ENCODE assay signal across 13 mouse cellular contexts in genomic region chr6:137362216-137362615, GRCm38 (mm10).
A peak's percentile ranks its signal among the peaks of the same experiment; 100 is the strongest.
DNase-seq lines count a peak whose midpoint lies in the region; ATAC-seq and TF ChIP-seq lines count a peak whose summit lies in the region.
"Had no signal": no experiment of that assay in that cellular context is flagged by ENCODE, and none has a peak within 500 bp of the region (broad histone marks: within the 10 kb centered on the region; RNA-seq: fewer than 3 reads in every experiment).

No protein-coding gene starts in this region.

- 28% methylated on average over 8 of the region's 8 CpGs for WGBS in lung, embryonic 14.5 days
- 48% methylated on average over 8 of the region's 8 CpGs for WGBS in lung, adult 2 months
- WGBS in embryonic facial prominence, embryonic 14.5 days = 45% methylated on average over 8 of the region's 8 CpGs
- WGBS in hindbrain, postnatal 0 days = 57% methylated on average over 8 of the region's 8 CpGs
- 49% methylated on average over 8 of the region's 8 CpGs for WGBS in midbrain, embryonic 16.5 days

- no peaks in the 10 kb centered on the region for H3K27me3 ChIP-seq in lung, embryonic 14.5 days (ENCODE audit: insufficient read depth, low read length)
- H3K27me3 ChIP-seq in embryonic facial prominence, embryonic 14.5 days (replicated peaks; ENCODE audit: control insufficient read depth, insufficient read depth, low read length) = no peaks in the 10 kb centered on the region
- H3K27me3 ChIP-seq in hindbrain, postnatal 0 days (ENCODE audit: insufficient read depth, low read length) = no peaks in the 10 kb centered on the region
- no peaks in the 10 kb centered on the region for H3K27me3 ChIP-seq in midbrain, embryonic 16.5 days (ENCODE audit: control insufficient read depth, insufficient read depth, low read depth, low read length)
- H3K27me3 ChIP-seq: embryonic facial prominence, embryonic 12.5 days had no signal

- no peak for TF ChIP-seq CTCF in lung, embryonic 14.5 days (IDR thresholded peaks at IDR 0.05; ENCODE audit: low read depth)
- no peak for TF ChIP-seq CTCF in lung, adult 2 months (IDR thresholded peaks at IDR 0.05; ENCODE audit: insufficient read depth, low read length)
- TF ChIP-seq CTCF in hindbrain, postnatal 0 days (IDR thresholded peaks at IDR 0.05; ENCODE audit: low read depth) = no peak

- H3K4me3 ChIP-seq in lung, embryonic 14.5 days (ENCODE audit: low read depth, low read length) = no peak overlapping the region
- H3K4me3 ChIP-seq in lung, adult 2 months (replicated peaks; ENCODE audit: extremely low read depth, low read depth, low read length) = no peak overlapping the region
- H3K4me3 ChIP-seq in embryonic facial prominence, embryonic 14.5 days (ENCODE audit: low read depth, low read length) = no peak overlapping the region
- no peak overlapping the region for H3K4me3 ChIP-seq in hindbrain, postnatal 0 days (ENCODE audit: low read length)
- no peak overlapping the region for H3K4me3 ChIP-seq in midbrain, embryonic 16.5 days (ENCODE audit: low read depth, low read length)
- H3K4me3 ChIP-seq: embryonic facial prominence, embryonic 12.5 days; heart, embryonic 10.5 days had no signal

- TF ChIP-seq POLR2A in lung, adult 2 months (IDR thresholded peaks at IDR 0.05; ENCODE audit: borderline replicate concordance, extremely low read depth, low read depth, low read length) = no peak

- no peaks in the 10 kb centered on the region for H3K9me3 ChIP-seq in lung, embryonic 14.5 days (ENCODE audit: low read depth, low read length)
- no peaks in the 10 kb centered on the region for H3K9me3 ChIP-seq in embryonic facial prominence, embryonic 14.5 days (ENCODE audit: control insufficient read depth, low read length)
- H3K9me3 ChIP-seq in hindbrain, postnatal 0 days (ENCODE audit: low read length) = no peaks in the 10 kb centered on the region
- H3K9me3 ChIP-seq in midbrain, embryonic 16.5 days (replicated peaks; ENCODE audit: control insufficient read depth, low read length, poor library complexity, severe bottlenecking) = no peaks in the 10 kb centered on the region
- H3K9me3 ChIP-seq: embryonic facial prominence, embryonic 12.5 days; heart, embryonic 10.5 days had no signal

- no peaks in the 10 kb centered on the region for H3K36me3 ChIP-seq in lung, embryonic 14.5 days (ENCODE audit: insufficient read depth)
- no peaks in the 10 kb centered on the region for H3K36me3 ChIP-seq in embryonic facial prominence, embryonic 14.5 days (ENCODE audit: control insufficient read depth, insufficient read depth, low read length)
- H3K36me3 ChIP-seq in hindbrain, postnatal 0 days (ENCODE audit: insufficient read depth, low read length) = no peaks in the 10 kb centered on the region
- H3K36me3 ChIP-seq in midbrain, embryonic 16.5 days (ENCODE audit: control insufficient read depth, insufficient read depth, low read length) = no peaks in the 10 kb centered on the region
- H3K36me3 ChIP-seq: embryonic facial prominence, embryonic 12.5 days; heart, embryonic 10.5 days had no signal

- H3K27ac ChIP-seq in lung, embryonic 14.5 days (ENCODE audit: low read depth) = no peak overlapping the region
- no peak overlapping the region for H3K27ac ChIP-seq in embryonic facial prominence, embryonic 14.5 days (replicated peaks; ENCODE audit: low read depth, low read length)
- no peak overlapping the region for H3K27ac ChIP-seq in hindbrain, postnatal 0 days
- peak overlapping the region; percentile 26; the same call in 1 of the 2 replicates for H3K27ac ChIP-seq in midbrain, embryonic 16.5 days (ENCODE audit: low read length)
- H3K27ac ChIP-seq: embryonic facial prominence, embryonic 12.5 days; heart, embryonic 10.5 days had no signal

- ATAC-seq in lung, embryonic 14.5 days (ENCODE audit: insufficient read depth) = peak; percentile 61; the same call in 1 of the 2 replicates
- ATAC-seq in embryonic facial prominence, embryonic 14.5 days (ENCODE audit: low read depth) = no peak
- ATAC-seq in hindbrain, postnatal 0 days = peak; percentile 83
- ATAC-seq in midbrain, embryonic 16.5 days = peak; percentile 85
- no peak for ATAC-seq in erythroblast, adult 5-6 weeks (replicated peaks; ENCODE audit: low FRiP score, poor library complexity, severe bottlenecking)

- no peak overlapping the region for H3K4me2 ChIP-seq in lung, embryonic 14.5 days
- no peak overlapping the region for H3K4me2 ChIP-seq in embryonic facial prominence, embryonic 14.5 days (ENCODE audit: low read depth, low read length)
- H3K4me2 ChIP-seq in hindbrain, postnatal 0 days (ENCODE audit: low read depth, low read length) = no peak overlapping the region
- no peak overlapping the region for H3K4me2 ChIP-seq in midbrain, embryonic 16.5 days (ENCODE audit: low read length)
- H3K4me2 ChIP-seq: embryonic facial prominence, embryonic 12.5 days had no signal

- DNase-seq in lung, embryonic 14.5 days = peak; percentile 48
- DNase-seq in lung, adult 2 months = no peak
- peak; percentile 19 for DNase-seq in embryonic facial prominence, embryonic 14.5 days (ENCODE audit: low spot score)
- peak; percentile 70 for DNase-seq in hindbrain, postnatal 0 days (ENCODE audit: low spot score)
- DNase-seq in thymus, postnatal 10 days (ENCODE audit: low spot score in 2 of 2) = no peak
- DNase-seq in thymus, postnatal 0 days (ENCODE audit: low spot score) = no peak
- DNase-seq: adrenal gland, adult 2 months; kidney, postnatal 10 days; lung, postnatal 14 days had no signal

- H3K9ac ChIP-seq in lung, embryonic 14.5 days = no peak overlapping the region
- H3K9ac ChIP-seq in embryonic facial prominence, embryonic 14.5 days (ENCODE audit: low read depth, low read length) = no peak overlapping the region
- no peak overlapping the region for H3K9ac ChIP-seq in hindbrain, postnatal 0 days (replicated peaks; ENCODE audit: low read length)
- H3K9ac ChIP-seq in midbrain, embryonic 16.5 days (ENCODE audit: low read depth, low read length) = no peak overlapping the region
- H3K9ac ChIP-seq: embryonic facial prominence, embryonic 12.5 days had no signal

- H3K4me1 ChIP-seq in lung, embryonic 14.5 days (ENCODE audit: insufficient read depth) = 0 out of 2 replicates have a peak, but pooled peaks cover 4% of the 10 kb centered on the region
- H3K4me1 ChIP-seq in lung, adult 2 months (ENCODE audit: control insufficient read depth, insufficient read depth, low read length) = no peaks in the 10 kb centered on the region
- H3K4me1 ChIP-seq in embryonic facial prominence, embryonic 14.5 days (ENCODE audit: control insufficient read depth, insufficient read depth, low read length) = no peaks in the 10 kb centered on the region; the same call in 1 of the 2 replicates
- no peaks in the 10 kb centered on the region for H3K4me1 ChIP-seq in hindbrain, postnatal 0 days (ENCODE audit: insufficient read depth, low read length)
- H3K4me1 ChIP-seq in midbrain, embryonic 16.5 days (ENCODE audit: control insufficient read depth, insufficient read depth, low read length) = peaks cover 18% of the 10 kb centered on the region
- H3K4me1 ChIP-seq: embryonic facial prominence, embryonic 12.5 days; heart, embryonic 10.5 days had no signal

Comparison
In these comparisons a context has a peak if more than half of its experiments do, and no peak if none do; other contexts are left out.
1. DNase-seq: peak in lung, embryonic 14.5 days (single experiment), embryonic facial prominence, embryonic 14.5 days (single experiment) and hindbrain, postnatal 0 days (single experiment); none in lung, adult 2 months (single experiment), thymus, postnatal 10 days (0 of 2) and thymus, postnatal 0 days (single experiment).
2. ATAC-seq: peak in lung, embryonic 14.5 days (single experiment), hindbrain, postnatal 0 days (single experiment) and midbrain, embryonic 16.5 days (single experiment); none in embryonic facial prominence, embryonic 14.5 days (single experiment) and erythroblast, adult 5-6 weeks (single experiment).